Mouse (Mus musculus) hindbrain, embryonic 16.5 days (tissue): ENCODE measurements around the gene Zrsr1. TPM values are rescaled to one million over a fixed set of nuclear protein-coding genes. Genes with fewer than 3 reads are reported as not detected.

Experiments
- ATAC-seq: fragments of 200-750 bp; cut with Nextera tagmentation; 2 replicates; pipeline ENCODE4 v1.8.0; 2017; ENCODE audit warnings: moderate TSS enrichment, moderate library complexity
- H3K27ac ChIP-seq: fragments of 300-500 bp; sonication (generic); 2 replicates; pipeline ENCODE4 v1.5.1; 2014; ENCODE audit warnings: low read depth, mild to moderate bottlenecking, control low read depth, low read length, moderate library complexity
- H3K27me3 ChIP-seq: fragments of 300-500 bp; sonication (generic); replicated peaks from 2 replicates; pipeline ENCODE4 v1.6.1; 2014; ENCODE audit warnings: low read length; ENCODE audit not compliant: control insufficient read depth, insufficient read depth
- H3K36me3 ChIP-seq: fragments of 300-500 bp; sonication (generic); 2 replicates; pipeline ENCODE4 v1.6.1; 2014; ENCODE audit warnings: mild to moderate bottlenecking, low read length, moderate library complexity, mixed read lengths; ENCODE audit not compliant: control insufficient read depth, insufficient read depth
- H3K4me1 ChIP-seq: fragments of 300-500 bp; sonication (generic); 2 replicates; pipeline ENCODE4 v1.6.1; 2014; ENCODE audit warnings: low read depth, low read length; ENCODE audit not compliant: control insufficient read depth, insufficient read depth
- H3K4me2 ChIP-seq: fragments of 300-500 bp; sonication (generic); 2 replicates; pipeline ENCODE4 v1.6.1; 2014; ENCODE audit warnings: mild to moderate bottlenecking, low read length, control low read depth, moderate library complexity
- H3K4me3 ChIP-seq: fragments of 300-500 bp; sonication (generic); 2 replicates; pipeline ENCODE4 v1.5.1; 2014; ENCODE audit warnings: mild to moderate bottlenecking, low read length, control low read depth, moderate library complexity
- H3K9ac ChIP-seq: fragments of 300-500 bp; sonication (generic); 2 replicates; pipeline ENCODE4 v1.6.1; 2014; ENCODE audit warnings: low read depth, mild to moderate bottlenecking, control low read depth, low read length, moderate library complexity
- H3K9me3 ChIP-seq: fragments of 300-500 bp; sonication (generic); 2 replicates; pipeline ENCODE4 v1.6.1; 2014; ENCODE audit warnings: mild to moderate bottlenecking, low read length, moderate library complexity; ENCODE audit not compliant: control insufficient read depth
- WGBS: fragments of 180-500 bp; shearing (Covaris S2); extraction: QIAGEN DNeasy Blood & Tissue Kit; methylation state at CpG from one replicate; pipeline ENCODE4 v1.1.7; 2014; 5-methylcytosine and 5-hydroxymethylcytosine counted together
- polyA plus RNA-seq: library from polyadenylated mRNA; unstranded; fragments of >200 nt; fragmentation: Nextera tagmentation; extraction: Ambion mirVana; gene quantifications from 2 replicates; pipeline ENCODE4 v1.2.1, GENCODE M21; 2015

Zrsr1 gene
- polyA plus RNA-seq, 1 experiment from 2014 or later = 9.7 TPM

DNA sequence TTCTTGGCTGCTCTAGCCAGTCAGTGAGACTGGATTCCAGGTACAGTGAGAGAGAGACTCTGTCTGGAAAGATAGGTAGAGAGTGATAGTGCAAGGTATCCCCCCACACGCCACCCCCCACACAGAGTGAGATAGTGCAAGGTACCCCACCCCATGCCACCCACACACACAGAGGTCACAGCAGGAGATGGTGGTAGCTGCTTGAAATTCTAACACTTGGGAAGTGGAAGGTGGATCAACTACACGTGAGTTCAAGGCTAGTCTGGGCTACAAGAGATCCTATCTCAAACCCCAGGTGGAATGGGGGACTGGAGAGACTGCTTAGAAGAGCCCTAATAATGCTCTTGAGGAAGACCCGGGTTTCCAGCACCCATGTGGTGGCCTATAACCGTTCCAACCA, 9.2 kb downstream of the Zrsr1 start:
- Histone ChIP-seq H3K4me1 (peaks cover 36% of the 10 kb centered on the region), H3K36me3 (no peaks in the 10 kb centered on the region), H3K27me3 (no peaks in the 10 kb centered on the region), H3K9me3 (no peaks in the 10 kb centered on the region), H3K4me3 (peak overlapping the region; percentile 7; the same call in 1 of the 2 replicates), H3K9ac (no peak overlapping the region), H3K27ac (no peak overlapping the region), H3K4me2 (peak overlapping the region; percentile 74)
- WGBS = 54% methylated on average over 4 of the region's 4 CpGs
- ATAC-seq = no peak

DNA sequence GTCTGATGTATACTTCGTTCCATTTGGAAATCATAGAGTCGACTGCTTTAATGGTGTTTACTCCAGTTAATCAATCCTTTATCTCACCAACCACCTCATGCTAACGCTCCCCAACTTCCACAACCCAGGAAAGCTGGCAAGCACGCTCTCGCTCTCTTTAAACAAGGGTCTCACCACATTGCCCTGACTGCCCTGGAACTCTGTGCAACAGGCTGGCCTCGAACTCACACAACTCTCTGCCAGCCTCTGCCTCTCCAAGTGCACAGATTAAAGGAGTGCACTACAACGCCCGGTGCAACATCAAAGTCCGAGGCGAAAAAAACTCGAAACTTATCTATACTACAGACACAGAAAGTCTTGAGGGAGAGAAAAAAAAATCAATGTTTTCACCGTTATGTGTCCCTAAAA, 9.7 kb downstream of the Zrsr1 start:
- ATAC-seq = peak; percentile 35
- no peaks in the 10 kb centered on the region for H3K36me3 ChIP-seq
- peaks cover 31% of the 10 kb centered on the region for H3K4me1 ChIP-seq
- peak overlapping the region; percentile 70 for H3K4me3 ChIP-seq
- H3K27ac ChIP-seq = peak overlapping the region; percentile 95
- WGBS = 5% methylated on average over 12 of the region's 12 CpGs
- H3K9me3 ChIP-seq = no peaks in the 10 kb centered on the region
- H3K27me3 ChIP-seq = no peaks in the 10 kb centered on the region
- H3K9ac ChIP-seq = peak overlapping the region; percentile 82
- peak overlapping the region; percentile 74 for H3K4me2 ChIP-seq

- peak; percentile 94 for ATAC-seq
- no peaks in the 10 kb centered on the region for H3K27me3 ChIP-seq
- 2% methylated on average over 42 of the region's 42 CpGs for WGBS
These were observed 10.4 kb downstream of the Zrsr1 start, which contains the start of the genes Gm28048 and Commd1 for GRCm38 (mm10) chr11:22981984-22982757. TSS of gene Gm28048 (minus strand) at chr11:22982090. TSS of gene Commd1 (minus strand) at chr11:22982382.

DNA sequence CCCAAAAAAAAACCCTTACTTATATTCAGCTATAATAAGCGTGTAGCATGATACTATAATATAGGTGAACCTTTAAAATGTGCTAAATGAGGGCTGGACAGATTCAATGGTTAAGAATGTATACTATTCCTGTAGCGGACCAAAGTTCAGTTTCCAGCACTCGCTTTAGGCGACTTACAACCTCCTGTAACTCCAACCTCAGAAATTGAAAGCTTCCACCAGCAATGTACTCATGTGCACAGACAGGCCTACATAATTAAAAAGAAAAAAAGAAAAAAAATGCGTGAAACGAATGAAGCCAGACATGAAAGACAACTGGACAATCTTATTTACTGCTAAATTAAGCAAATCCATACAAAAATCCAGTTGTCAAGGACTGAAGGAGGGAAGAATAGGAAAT, 11.0 kb downstream of the Zrsr1 start:
- WGBS = 74% methylated on average over 6 of the region's 6 CpGs
- Histone ChIP-seq H3K27ac (peak overlapping the region; percentile 95), H3K27me3 (no peaks in the 10 kb centered on the region), H3K9me3 (no peaks in the 10 kb centered on the region), H3K9ac (no peak overlapping the region), H3K36me3 (no peaks in the 10 kb centered on the region), H3K4me1 (peaks cover 22% of the 10 kb centered on the region), H3K4me3 (no peak overlapping the region), H3K4me2 (no peak overlapping the region; the same call in 1 of the 2 replicates)
- no peak for ATAC-seq

More at GRCm38 (mm10) chr11:22981984-22982757, 10.4 kb downstream of the Zrsr1 start, which contains the start of the genes Gm28048 and Commd1:
- Histone ChIP-seq H3K9ac (peak within 1 kb of the TSS; percentile 82), H3K4me2 (peak within 1 kb of the TSS; percentile 74), H3K36me3 (no peaks in the 10 kb centered on the region), H3K9me3 (no peaks in the 10 kb centered on the region), H3K4me1 (peaks cover 27% of the 10 kb centered on the region), H3K27ac (peak within 1 kb of the TSS; percentile 95), H3K4me3 (peak within 1 kb of the TSS; percentile 70)

GRCm38 (mm10) chr11:22985510-22985909, 13.7 kb downstream of the Zrsr1 start:
- H3K27me3 ChIP-seq = no peaks in the 10 kb centered on the region
- H3K36me3 ChIP-seq = no peaks in the 10 kb centered on the region
- H3K4me3 ChIP-seq = no peak overlapping the region
- no peak overlapping the region for H3K9ac ChIP-seq
- H3K4me1 ChIP-seq = peaks cover 10% of the 10 kb centered on the region
- WGBS = 88% methylated on average over 3 of the region's 3 CpGs
- H3K27ac ChIP-seq = no peak overlapping the region
- no peak overlapping the region for H3K4me2 ChIP-seq
- no peak for ATAC-seq
- no peaks in the 10 kb centered on the region for H3K9me3 ChIP-seq

DNA sequence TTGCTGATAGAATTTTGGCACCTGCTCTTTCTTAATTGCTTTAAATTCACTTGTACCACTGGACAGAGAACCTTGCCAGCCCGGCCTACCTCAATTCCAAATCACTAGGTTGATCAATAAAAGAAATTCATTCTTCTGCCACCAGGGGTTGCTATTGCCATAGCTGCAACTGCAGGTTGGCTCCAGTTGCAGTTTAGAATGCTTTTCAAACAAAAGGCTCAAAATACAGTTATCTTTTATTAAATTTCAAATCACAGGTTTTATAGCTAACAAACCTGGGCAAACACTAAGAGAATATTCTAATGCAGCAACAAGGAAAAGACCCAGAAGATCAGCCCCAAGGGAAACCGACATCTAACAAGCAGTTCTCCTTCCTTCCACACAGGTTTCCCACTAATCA, 15.6 kb downstream of the Zrsr1 start:
- no peak for ATAC-seq
- Histone ChIP-seq H3K4me1 (peaks cover 13% of the 10 kb centered on the region), H3K9me3 (no peaks in the 10 kb centered on the region), H3K27ac (no peak overlapping the region), H3K36me3 (no peaks in the 10 kb centered on the region), H3K9ac (no peak overlapping the region), H3K27me3 (no peaks in the 10 kb centered on the region), H3K4me3 (no peak overlapping the region), H3K4me2 (no peak overlapping the region)
- 35% methylated on average over 2 of the region's 2 CpGs for WGBS

- no peak for ATAC-seq
- peaks cover 14% of the 10 kb centered on the region for H3K4me1 ChIP-seq
- peak overlapping the region; percentile 70 for H3K4me2 ChIP-seq
- peaks cover 10% of the 10 kb centered on the region for H3K36me3 ChIP-seq
- no peaks in the 10 kb centered on the region for H3K27me3 ChIP-seq
- WGBS = 53% methylated on average over 1 of the region's 1 CpGs
- H3K9ac ChIP-seq = peak overlapping the region; percentile 95
- peak overlapping the region; percentile 95 for H3K4me3 ChIP-seq
- H3K27ac ChIP-seq = peak overlapping the region; percentile 93
- H3K9me3 ChIP-seq = no peaks in the 10 kb centered on the region
These were observed 18.0 kb downstream of the Zrsr1 start for GRCm38 (mm10) chr11:22989786-22990185.

GRCm38 (mm10) chr11:22990393-22991126, 18.8 kb downstream of the Zrsr1 start, which contains the start of gene Cct4:
TSS of gene Cct4 (plus strand) at chr11:22990519.
- H3K9me3 ChIP-seq = no peaks in the 10 kb centered on the region
- H3K9ac ChIP-seq = peak within 1 kb of the TSS; percentile 95
- peak; percentile 99 for ATAC-seq
- peak within 1 kb of the TSS; percentile 95 for H3K4me3 ChIP-seq
- peaks cover 13% of the 10 kb centered on the region for H3K36me3 ChIP-seq
- H3K27me3 ChIP-seq = no peaks in the 10 kb centered on the region
- peak within 1 kb of the TSS; percentile 70 for H3K4me2 ChIP-seq
- H3K4me1 ChIP-seq = peaks cover 14% of the 10 kb centered on the region
- under 1% methylated on average over 63 of the region's 66 CpGs for WGBS
- H3K27ac ChIP-seq = peak within 1 kb of the TSS; percentile 93
